Mouse (Mus musculus) urinary bladder, postnatal 25 days (tissue): ENCODE measurements around the gene Meig1.
"Not testable (repeated sequence)": the region's sequence is repeated elsewhere in the genome, so short reads cannot be mapped to it uniquely, and the experiment has no call there.

Experiments
- DNase-seq: peaks from one replicate; pipeline ENCODE4 v3.0.0; 2022; ENCODE audit warnings: low spot score

Meig1 gene

DNA sequence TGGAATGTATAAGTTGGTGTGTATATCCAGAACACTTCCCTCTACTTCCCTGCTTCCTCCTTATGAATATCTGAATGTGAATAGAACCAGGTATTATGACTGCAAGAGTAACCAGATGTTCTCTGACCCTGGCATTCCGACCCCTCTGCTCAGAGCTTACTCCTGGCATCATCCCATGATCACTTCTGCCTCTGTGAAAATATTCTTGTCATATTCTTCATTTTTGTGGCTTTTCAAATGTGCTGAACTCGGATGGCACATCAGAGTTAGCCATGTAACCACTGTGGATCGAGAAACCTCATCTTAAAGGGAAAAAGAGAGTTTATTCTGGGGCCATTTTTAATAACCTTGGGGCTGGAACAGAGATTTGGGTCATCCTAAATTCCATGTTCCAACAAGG is at the start of gene Meig1:
Gene Meig1 (minus strand): TSS at position 101 of the 400 bp plus-strand sequence.
- no peak for DNase-seq

DNA sequence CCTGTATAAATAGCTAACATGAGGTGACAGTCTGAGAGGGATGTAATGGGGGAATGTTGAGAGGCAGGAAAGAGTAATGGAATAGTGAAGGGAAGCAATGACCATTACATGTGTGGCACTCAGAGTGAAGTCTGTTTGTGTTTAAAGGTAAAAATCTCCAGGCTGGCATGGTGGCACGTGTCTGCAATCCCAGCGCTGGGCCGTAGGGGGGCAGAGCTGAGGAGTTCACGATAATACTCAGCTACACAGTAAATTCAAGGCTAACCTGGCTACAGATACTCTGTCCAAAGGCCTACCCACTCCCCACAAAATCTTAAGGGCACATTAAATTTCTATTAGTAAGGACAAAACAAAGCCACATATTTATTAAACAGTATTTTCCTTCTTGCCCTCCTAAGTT is 34.1 kb upstream of the Meig1 start:
- no peak for DNase-seq

DNA sequence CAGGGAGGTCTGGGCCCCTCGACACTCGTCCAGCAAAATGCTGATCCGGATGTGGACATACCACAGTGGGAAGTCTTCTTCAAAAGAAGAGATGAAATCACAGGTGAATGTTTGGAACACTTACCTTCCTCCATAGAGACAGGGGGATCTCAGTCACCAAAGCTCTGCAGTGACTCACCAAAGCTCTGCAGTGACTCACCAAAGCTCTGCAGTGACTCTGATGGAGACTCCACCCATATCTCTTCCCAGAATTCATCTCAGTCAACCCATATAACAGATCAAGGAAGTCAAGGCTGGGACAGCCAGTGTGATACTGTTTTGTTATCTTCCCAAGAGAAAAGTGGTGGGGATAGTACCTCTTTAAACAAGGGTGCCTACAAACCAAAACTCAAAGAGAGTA is 30.6 kb upstream of the Meig1 start:
- no peak for DNase-seq

DNA sequence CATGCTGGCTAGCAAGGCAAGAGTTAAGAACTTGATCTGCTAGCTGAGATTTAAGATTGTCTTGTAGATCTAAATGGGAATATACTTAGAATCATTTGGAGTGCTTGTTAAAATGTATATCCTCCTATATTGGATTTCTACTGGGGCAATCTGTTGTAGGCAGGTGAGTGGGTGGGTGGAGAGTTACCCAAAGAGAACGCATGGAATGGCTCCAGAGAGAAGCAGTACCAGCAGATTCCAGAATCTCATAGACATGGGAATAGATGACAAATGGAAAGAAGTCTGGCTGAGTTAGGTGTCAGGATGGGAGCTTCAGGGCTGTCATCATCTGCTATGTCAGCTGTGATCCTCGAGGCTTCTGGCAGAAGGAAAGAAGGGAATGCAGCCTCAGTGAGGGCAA is 27.0 kb upstream of the Meig1 start:
- no peak for DNase-seq

DNA sequence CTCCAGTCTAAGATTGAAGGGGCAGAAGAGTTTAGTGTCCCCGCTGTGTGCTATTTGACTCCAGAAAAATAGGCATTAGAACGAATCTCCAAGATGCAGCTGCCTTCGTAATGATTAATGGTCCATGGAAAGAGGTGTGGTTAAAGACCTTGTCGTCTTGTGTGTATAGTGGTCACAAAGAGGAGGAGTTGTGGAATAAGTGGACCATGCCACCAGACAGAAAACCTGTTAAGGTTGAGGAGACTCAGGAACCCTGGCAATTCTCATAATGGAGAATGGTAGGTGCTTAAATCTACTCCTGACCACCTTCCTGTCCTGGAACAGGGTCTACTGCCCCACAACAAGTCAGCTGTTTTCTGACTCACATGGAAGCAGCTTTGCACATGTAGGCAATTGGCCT is 23.5 kb upstream of the Meig1 start:
- DNase-seq = no peak

DNA sequence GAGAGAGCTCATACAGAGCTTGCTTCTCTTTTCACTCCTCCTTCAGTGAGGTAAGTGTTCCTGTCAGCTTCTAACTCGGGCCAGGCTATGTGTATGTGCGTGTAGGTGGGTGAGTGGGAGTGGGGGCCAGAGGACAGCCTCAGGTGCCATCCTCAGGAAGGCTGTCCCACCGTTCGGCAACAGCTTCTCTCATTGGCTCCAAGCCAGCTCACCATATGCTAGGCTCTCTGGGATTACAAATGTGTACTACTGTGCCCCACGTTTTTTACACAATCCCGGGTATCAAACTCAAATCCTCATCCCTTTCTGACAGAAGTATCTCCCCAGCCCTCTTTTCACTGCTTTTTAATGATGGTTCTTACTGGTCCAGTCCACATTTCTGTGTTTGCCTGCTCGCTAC is 21.8 kb upstream of the Meig1 start:
- no peak for DNase-seq

DNA sequence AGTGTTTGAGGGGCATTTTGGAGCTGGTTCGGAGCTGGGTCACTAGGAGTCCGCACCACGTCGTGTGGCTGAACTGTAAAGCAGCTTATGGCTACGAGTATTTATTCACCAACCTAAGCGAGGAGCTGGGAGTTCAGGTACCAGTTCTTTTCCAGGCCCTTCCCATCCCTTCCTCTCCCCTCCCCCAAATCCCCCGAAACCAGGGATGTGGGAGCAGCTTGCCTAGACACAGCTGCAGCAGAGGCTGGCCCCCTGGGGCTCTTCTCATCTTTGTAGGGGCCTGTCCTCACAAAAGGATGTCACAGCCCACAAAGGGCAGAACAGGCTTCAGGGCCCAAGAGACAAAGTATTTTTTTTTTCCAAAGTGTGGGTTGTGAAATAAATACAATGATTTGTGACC is 15.5 kb upstream of the Meig1 start:
- no peak for DNase-seq

DNA sequence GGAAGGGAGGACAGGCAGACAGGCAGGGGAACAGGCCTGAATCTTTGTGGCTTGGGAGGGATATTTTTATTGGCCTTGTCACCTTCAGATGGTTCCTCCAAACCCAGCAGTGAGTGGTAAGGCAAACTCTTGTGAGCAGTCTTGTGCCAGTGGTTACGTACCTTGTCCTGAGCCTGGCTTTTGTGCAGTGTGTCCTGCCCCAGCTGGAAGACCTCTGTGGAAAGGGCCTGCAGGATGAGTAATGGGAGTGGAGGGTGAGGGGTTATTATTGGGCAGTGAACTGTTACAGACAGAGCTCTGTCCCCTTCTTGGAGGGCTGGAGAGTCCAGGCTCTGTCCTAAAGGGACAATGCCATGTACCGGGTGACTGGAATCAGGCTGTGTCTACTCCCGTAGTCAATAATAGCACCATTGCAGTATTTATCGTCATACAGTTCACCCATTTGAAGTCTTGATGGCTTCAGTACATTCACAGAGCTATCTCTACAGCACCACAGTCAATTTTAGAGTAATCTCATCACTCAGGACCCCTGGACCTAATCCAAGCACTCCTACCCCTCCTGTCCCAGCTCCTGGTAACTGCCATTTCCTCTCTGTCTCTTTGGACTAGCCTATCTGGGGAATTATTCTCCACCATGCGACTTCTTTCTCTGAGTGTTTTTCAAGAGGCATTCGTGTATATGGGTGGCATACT is 13.1 kb upstream of the Meig1 start:
- no peak for DNase-seq

DNA sequence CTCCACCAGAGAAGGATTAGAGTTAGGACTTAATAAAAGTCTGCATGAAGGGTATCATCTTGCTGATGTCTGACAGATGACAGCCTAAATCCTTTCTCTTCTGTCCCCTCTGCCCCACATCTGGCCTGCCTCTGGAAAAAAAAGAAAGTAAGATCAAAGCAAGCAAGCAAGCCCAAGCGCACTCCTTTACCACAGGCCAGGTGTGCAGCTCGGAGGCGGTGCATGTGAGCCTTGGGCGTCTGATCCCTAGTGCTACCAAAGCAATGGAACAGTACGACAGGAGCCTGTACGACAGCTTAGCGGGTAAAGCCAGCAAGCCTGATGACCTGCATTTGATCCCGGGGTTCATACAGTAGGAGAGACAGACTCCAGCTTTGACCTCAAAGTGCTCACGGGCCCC is 8.5 kb upstream of the Meig1 start:
- DNase-seq = no peak

DNA sequence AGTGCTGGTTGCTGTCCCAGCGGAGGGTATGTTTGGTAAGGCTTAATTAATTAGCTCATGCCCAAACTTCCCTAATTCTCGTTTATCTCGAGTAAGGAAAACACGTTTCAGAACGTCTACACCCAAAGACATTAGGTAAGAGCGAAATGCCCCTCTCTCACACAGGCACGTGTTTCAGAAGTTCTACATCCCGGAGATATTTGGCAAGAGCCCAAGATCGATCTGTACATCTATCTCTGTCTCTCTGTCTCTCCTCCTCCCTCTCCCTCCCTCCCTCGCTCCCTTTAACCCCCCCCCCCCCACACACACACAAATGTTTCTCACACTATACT is 2.1 kb upstream of the Meig1 start:
- no peak for DNase-seq

DNA sequence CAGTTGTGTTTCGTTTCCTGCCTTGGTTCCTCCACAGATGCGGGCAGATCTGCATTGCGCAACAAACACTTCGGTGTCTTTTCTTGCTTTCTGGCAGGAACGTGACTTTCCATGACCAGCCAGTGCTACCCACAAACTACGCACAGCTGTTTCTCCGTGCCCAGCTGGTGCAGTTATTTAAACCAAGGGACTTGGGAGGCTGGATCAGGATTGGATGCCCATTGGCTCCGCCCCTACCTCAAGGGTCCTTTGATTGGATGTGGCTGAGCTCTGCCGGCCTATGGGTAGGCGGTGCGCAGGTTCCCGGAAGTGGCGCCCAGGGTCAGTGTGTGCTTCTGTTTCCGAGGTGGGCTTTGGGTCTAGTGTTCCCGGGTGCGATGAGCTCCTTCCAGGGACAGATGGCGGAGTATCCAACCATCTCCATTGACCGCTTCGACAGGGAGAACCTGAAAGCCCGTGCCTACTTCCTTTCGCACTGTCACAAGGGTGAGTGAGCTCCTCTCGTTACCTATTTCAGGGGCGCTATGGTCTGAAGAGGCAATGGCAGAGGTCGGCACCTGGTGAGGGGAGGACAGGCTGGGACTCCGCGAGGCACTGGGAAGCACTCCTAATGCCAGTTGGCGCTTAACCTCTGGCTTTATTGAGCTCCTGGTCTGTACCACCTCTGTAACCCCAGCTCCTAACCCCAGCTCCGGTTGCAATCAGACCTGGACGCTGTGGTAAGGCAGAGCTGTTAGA is 1.6 kb upstream of the Meig1 start, which contains the start of gene Dclre1c:
Gene Dclre1c (plus strand): TSS at position 291 of the 738 bp plus-strand sequence.
- peak; percentile 73 for DNase-seq

DNA sequence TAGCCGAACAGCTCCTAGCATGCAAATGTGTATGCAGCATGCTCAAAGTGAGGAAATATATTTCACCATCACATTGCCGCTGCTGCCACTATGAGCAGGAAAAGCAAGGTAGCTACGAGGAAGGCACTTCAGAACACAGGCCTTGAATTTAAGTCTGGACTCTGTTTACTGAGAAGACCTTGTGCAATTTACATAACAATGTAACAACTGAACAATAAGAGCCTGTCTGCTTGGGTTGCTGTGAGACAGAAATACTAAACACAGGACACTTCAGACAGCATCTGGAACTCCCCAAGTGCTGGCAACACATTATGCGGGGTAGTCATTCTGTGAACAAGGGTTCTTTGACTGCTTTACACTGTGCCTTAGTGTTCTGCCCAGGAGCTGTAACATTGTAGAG is 2.3 kb downstream of the Meig1 start:
- no peak for DNase-seq

DNA sequence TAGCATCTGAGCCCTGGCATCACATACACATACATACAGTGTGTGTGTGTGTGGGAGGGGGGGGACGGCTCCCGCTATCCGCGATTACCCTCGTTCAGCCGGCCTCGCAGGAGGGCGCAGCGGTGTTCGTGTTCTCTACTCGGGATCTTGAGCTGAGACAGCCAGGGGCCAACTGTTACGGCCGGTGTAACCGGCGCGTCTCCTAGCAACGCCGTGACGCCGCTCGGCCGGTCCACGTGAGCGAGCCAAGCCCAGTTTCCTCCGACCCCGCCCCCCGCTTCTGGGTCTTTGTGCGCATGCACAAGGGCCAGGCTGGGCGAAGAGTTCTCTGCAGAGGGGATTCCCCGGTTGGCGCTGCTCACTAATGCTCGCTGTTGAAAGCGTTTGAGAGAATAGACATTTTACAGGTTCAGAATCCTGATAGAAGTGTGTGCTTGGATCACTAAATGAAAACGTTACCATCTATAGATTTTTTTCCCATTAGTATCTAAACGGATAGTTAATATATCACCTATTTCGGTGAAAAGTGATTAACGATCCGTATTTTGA is 3.5 kb downstream of the Meig1 start:
- DNase-seq = peak; percentile 96

DNA sequence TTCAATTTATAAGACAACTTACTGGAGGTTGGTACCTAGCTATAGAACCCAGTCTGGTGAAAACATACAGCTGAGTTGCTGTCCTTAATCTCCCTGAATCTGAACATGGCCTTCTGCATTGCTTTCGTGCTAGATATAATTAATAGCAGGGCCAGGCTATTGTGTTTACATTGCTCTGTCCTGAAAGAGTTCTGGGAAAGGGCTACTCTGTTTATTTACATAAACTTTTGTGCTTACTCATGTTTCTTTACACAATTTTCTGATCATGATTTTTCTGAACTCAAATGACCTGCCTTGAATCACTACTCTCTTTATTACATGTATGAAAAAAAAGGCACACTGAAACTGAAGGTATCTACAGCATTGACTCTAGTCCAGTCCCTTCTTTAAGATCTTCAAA is 6.8 kb downstream of the Meig1 start:
- no peak for DNase-seq

DNA sequence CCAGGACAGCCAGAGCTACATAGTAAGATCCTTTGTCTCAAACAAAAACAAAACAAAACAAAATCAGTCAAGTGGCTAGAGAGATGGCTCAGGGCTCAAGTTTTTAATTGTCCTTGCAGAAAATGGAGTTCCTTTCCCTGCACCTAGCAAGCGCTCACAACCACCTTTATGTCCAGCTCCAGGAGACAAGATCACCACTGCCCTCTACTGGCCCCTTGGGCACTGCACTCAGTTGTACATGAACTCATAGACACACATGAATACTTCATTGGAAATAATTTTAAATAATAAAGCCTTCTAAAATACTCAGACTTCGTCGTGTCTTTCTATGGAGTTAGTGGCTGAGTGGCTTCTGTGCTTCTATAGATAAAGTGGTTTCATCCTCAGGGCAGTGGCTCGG is 8.2 kb downstream of the Meig1 start:
- peak; percentile 34 for DNase-seq

DNA sequence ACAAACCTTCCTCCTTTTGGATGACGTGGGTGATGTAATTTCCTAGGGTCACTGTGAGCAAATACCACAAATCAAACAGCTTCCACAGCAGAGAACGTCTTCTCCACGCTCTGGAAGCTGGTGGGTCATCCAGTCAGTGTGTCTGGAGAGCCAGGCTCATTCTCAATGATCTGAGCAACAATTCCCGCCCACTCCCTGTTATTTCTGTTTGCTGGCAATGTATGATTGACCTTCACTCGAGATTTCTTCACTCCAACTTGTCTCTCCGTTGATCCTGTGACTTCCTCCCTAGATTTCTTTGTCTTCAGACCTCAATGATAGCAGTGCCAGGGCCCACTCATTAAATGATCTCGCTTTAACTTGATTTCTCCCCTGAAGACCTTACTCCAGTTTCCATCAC is 14.7 kb downstream of the Meig1 start:
- DNase-seq = no peak

DNA sequence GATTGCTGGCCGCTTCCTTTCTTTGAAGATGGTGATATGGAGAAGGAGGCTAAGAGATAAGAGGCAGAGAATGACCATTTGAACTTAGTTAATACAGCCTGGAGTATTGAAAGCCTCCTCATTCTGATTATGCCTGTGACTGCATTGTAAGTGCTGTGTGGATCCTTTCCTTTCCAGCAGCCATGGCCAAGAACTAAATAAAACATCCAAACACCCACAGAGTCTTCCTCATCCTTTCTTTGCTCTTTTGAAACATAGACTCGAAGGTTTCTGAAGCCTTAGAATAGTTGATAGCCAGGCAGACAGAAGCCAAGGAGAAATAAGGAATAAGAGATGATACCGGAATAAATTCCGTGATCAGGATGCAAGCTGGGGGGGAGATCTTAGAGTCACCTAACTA is 16.5 kb downstream of the Meig1 start:
- DNase-seq = no peak

DNA sequence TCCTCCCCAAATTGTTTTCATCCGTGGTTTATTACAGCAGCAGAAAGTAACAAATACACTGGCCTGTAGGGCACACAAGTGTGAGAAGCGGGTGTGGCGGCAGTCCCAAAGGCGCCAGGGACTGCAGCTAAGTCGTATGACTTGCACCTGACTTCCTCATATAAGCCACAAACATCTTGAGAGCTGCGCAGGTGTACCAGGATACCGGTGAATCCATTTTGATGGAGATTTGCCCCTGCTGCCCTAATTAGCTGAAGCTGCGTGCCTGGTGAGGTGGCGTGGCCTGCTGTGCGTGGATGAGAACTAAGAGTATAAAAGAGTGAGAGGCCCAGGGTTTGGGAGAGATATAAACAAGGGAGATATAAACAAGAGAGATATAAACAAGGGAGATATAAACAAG is 25.3 kb downstream of the Meig1 start, which contains the start of gene Olah:
Gene Olah (minus strand): TSS at position 101 of the 400 bp plus-strand sequence.
- DNase-seq = not testable (repeated sequence)

DNA sequence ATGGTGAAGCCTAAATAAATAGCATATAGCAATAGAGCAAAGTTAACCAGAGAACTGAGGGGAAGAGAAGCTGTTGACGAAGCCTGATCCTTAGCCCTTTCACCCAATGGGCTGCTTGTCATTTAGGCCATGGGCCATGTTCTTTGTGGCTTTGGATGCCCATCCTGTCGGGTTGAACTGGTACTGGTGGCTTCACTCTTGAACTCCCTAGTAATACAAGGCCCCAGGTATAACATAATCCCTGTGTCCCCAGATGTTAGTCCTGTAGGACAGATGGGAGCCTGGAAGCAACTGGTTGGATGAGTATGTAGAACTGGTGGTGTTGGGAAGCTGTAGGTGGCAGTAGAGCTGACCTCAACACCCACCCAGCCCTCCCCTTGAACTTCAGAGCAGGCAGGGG is 30.5 kb downstream of the Meig1 start:
- no peak for DNase-seq

DNA sequence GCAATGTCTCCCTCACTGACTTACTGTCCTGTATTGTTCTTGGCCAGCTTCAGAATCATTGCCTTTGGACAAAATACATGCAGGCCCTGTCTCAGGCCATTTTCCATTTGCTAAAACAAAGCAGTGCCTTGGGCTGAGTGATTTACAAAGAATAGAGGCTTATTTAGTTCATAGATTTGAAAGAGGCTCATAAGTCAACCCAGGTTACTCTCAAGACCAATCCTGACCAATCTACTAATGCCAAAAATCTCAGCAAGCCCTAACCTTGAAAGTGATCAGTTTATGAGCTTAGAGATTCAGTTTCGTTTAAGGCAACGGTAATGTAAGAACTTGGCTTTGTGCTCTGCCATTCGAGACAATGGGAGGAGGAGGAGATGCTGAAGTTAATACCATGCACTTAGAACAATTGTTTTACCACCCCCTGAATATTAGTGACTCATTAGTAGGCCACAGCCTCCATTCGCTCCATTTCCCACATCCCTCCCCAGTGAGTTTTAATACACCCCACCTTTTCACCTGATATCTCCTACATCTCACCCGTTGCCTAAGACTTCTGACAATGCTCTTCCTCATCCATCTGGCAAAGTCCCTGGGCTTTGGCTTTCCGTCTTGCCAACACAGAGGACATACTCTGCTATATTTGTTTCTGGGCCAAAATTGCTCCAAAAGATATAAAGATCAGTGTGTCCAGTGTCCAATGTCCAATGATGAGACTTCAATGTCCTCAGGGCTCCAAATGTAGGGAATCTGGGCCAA is 35.2 kb downstream of the Meig1 start:
- DNase-seq = no peak

DNA sequence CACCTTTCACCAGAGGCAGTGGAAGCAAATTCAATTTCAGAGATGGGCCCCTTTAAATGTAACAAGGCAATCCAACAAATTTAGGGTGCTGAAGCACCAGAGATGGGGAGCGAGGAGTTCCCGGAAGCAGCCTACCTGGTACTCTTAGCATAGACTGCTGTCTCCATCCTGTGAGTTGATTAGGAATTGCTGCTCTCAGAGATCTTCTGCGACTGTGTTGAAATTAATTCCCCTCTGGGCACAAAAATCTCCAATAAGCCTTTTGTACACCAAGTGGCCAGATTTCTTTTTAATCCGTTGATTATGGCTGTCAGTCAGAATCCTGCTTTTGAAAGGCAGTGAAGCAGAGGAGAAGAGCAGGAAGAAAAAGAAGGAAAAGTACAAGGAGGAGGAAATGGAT is 57.3 kb downstream of the Meig1 start:
- no peak for DNase-seq

DNA sequence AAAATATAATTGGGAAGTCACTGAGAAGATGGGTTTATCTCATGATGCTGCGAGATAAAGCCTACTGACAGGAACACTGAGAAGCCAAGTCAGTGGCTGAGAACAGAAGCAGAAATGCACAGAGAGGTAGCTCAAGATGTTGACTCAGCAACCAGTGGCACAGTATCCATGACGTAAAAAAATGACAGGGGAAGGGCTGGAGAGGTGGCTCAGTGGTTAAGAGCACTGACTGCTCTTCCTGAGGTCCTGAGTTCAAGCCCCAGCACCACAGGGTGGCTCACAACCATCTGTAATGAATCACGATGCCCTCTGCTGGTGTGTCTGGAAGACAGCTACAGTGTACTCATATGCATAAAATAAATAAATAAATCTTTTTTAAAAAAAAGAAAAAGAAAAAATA is 61.4 kb downstream of the Meig1 start:
- no peak for DNase-seq
